Mouse (Mus musculus): ENCODE data around the gene Iqschfp.

DNA sequence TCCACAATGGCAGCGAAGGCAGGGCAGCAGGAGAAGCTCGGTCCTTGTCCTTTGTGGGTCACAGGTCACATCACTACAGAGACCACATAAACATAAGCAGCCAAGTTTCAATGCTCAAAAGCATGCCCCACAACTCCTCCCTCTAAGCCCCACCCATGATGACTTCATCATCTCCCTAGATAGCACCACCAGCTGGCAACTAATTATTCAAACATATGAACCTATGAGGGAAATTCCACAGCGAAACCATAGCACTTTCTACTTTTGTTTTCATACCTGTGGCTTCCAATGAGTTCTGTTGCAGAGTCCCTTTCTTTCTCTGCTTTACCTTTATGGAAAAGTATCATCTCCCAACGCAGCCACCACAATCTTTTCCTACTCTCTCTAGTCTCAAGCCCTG is 443.5 kb downstream of the Iqschfp start:
- no peak for TF ChIP-seq EP300 (IDR thresholded peaks at IDR 0.05; ENCODE audit: low read depth)
- no peak for TF ChIP-seq CTCF (IDR thresholded peaks at IDR 0.05; ENCODE audit: low read depth)

Data from liver, postnatal 0 days (tissue).